Mouse (Mus musculus): ENCODE results near the gene Ntsr2. TPM values are rescaled to one million over a fixed set of nuclear protein-coding genes. Genes with fewer than 3 reads are reported as not detected.
A peak's percentile ranks its signal among the peaks of the same experiment; 100 is the strongest.

Ntsr2 gene
- total RNA-seq (2021) = 1 to 10 TPM; 8.6 to 9.6 TPM

DNA sequence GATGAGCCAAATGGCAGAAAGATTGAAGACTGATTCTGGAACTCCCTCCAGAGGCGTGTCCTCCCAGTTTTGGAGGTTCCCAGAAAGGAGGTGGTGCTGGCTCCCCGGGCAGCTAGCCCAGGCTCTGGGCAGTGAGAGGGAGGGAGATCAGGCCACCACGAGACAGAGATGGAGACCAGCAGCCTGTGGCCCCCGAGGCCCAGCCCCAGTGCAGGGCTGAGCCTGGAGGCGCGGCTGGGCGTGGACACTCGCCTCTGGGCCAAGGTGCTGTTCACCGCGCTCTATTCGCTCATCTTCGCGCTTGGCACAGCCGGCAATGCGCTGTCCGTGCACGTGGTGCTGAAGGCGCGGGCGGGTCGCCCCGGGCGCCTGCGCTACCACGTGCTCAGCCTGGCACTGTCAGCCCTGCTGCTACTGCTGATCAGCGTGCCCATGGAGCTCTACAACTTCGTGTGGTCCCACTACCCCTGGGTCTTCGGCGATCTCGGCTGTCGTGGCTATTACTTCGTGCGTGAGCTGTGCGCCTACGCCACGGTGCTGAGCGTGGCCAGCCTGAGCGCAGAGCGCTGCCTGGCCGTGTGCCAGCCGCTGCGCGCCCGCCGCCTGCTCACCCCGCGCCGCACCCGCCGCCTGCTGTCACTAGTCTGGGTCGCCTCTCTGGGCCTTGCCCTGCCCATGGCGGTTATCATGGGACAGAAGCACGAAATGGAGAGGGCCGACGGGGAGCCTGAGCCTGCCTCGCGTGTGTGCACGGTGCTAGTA lies at the start of gene Ntsr2:
Gene Ntsr2 (plus strand): TSS at position 51 of the 762 bp plus-strand sequence.
- intact Hi-C loops (cut with DNase I) = no loop called here
- peak; percentile 78 to 79 for DNase-seq

DNA sequence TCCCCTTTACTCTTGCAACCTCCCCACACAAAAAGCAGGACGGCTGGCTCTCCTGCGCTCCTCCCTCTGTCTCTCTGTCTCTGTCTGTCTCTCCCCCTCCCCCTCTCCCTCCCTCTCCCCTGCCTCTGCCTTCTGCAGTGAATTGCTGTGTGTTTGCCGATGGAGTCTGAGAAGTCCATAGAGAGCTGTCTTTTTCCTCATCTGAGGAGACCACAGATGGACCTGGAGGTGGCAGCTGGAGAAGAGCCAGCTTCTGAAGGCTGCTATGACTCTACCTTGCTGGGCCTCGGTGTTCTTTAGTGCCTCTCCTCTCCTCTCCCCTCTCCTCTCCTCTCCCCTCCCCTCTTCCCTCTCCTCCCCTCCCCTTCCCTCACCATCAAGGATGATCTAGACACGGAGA lies 47.6 kb upstream of the Ntsr2 start:
- intact Hi-C loops (cut with DNase I) = no loop called here
- DNase-seq = no peak

DNA sequence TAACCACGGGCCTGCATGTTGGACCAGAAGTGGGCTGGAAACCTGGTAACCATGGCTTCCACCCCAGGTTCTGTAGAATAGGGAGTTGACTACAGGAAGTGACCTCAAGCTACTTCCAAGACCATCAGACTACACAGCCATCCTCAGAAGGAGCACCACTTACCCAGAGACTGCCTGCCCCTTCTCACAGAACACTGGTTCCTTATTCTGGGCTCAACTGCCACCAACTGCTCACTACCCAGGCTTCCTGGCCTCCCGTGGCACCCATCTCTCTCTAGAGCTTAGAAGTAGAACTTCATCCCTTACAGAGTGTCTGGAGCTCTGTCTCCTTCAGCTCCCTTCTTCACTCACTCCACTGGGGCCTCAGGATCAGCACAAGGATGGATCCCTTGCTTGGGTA lies 42.2 kb upstream of the Ntsr2 start, which contains the start of gene Lpin1:
Gene Lpin1 (minus strand): TSS at position 31 of the 400 bp plus-strand sequence.
- intact Hi-C loops (cut with DNase I) = no loop called here
- DNase-seq = no peak

DNA sequence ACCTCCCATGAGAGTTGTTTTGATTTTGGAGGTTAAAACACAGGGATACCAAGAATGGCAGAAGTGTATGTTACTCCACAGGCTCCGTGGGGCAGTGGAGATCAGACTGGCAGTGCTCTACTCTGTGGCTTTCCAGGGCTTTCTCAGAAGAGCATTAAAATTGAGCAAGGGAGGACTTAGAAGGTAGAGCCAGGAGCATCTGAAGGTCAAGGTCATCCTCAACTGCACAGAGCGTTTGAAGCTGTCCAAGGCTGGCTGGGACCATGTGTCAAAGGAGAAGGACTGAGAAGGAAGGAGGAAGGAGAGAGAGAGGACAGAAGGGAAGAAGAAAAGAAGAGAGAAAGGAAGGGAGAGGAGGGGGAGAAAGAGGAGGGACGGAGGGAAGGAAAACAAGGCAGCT lies 38.6 kb upstream of the Ntsr2 start:
- intact Hi-C loops (cut with DNase I) = no loop called here

DNA sequence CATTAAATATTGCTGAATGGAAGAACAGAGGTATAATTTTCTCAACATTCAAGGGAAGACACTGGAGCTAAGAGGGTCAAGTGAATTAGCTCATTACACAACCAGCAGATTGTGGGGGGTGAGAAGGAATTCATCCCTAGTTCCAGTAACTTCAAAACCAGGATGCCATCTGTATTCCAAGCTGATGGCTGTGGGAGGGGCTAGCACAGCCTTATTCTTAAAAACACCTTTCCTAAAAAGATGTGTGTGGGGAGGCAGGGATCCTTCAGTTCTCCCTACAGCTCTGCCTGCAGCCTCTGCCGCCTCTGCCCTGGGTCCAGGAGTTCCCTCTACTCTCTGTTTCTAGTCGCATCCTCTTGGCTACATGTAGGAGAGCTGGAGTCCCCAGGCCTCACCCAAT lies 37.4 kb upstream of the Ntsr2 start:
- no peak for DNase-seq
- intact Hi-C loops (cut with DNase I) = loop anchor here (5.0 kb wide), 1 partner anchor 33 kb away; no protein-coding TSS in a partner anchor

More for the DNA sequence above, 38.6 kb upstream of the Ntsr2 start:
- no peak for DNase-seq

DNA sequence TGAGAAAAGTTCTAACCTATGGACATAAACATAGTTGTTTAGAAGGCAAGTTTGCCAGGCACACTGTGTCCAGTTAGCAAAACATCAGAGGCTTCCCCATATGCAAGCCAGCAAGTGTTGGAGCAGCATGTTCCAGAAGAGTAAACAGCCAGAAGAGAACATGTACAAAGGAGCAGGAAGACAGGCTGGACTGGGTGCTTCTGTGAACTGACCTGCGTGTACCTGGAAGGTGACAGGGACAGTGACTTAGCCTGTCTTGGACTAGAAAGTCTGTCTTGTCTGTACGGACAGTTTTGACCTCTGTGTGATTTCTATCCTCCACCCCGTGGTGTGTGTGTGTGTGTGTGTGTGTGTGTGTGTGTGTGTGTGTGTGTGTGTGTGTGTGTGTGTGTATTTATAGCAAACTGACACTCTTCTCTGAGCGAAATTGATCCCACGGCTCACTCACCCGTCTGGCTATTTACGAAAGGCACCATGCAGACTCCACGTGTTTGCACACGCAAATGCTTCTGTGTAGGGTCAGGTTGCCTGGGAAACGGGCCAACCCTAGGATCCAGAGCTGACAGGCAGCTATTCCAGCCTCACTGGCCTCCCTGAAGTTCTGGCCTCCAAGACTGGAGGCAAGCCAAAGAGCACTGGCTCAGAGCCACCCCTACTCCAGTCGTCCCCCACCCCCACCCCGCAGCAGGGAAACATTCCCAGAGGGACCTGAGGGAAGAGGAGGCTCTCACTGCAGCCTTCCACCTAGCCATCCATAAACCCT lies 34.5 kb upstream of the Ntsr2 start:
- intact Hi-C loops (cut with DNase I) = loop anchor here (5.0 kb wide), 1 partner anchor 36 kb away; no protein-coding TSS in a partner anchor
- DNase-seq = peak; percentile 85

DNA sequence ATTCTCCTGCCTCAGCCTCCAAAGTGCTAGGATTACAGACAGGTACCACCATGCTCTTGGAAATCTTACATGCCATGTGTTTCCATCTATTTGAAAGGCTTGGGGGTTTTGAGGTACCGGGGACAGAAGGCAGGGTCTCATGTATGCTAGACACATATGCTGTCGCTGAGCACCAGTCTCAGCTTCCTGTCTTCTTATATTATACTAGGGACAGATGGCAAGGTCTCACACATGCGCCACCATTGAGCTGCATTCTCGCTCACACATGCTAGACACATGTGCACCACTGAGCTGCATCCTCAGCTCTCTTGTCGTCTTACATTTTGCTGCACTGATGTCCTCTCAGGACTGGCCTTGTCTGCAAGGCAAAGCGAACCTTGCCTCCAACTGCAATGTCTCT lies 33.7 kb upstream of the Ntsr2 start:
- no peak for DNase-seq
- intact Hi-C loops (cut with DNase I) = loop anchor here (5.0 kb wide), 1 partner anchor 37 kb away; no protein-coding TSS in a partner anchor

DNA sequence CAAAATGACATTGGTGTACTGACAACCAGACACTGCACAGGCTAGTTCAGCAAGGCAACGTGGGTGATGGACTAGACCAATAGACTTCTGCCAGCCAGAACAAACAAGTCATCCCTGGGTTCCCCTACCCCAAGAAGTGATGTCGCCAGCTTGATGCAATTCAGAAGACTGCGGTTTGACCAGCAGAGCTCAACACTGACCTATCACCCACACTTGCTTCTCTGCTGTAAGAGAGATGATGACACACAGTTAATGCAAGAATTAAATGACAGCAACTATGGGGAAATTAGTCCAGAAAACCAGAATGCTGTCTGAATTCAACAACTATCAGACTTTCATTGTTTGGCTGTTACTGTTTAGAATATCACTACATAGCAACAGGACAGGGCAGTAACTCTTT lies 33.0 kb upstream of the Ntsr2 start:
- intact Hi-C loops (cut with DNase I) = no loop called here
- DNase-seq = no peak

DNA sequence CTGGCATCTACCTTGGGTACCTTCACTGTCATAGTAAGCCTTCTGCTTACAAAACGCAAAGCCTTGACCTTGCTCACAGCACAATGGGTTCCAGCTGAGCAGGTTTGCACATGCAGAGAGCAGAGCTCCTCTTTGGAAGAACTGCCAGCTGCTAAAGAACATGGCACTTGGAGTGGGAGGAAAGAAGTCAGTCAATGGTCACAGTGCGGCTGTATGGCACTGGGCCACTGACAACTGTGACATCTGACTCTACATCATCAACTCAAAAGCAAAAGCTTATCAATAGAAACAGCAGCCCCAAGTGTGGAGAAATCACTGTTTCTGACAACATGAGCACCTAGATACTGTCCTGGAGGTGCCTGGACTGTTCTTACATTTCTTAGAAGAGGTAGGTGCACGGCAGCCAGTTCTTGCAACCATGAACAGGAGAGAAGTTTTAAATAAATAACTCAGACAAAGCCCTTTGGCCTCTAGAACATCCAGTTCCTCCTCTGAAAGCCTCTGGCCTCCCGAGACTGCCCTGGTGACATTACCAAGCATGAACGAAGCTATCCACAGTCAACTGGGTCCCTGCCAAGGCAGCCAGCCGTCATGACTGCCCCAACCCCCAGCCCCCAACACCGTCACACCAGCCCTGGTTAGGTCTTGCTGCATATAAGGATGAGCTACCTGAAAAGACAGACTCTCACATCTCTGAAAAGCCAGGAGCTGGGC lies 22.9 kb upstream of the Ntsr2 start:
- intact Hi-C loops (cut with DNase I) = no loop called here

DNA sequence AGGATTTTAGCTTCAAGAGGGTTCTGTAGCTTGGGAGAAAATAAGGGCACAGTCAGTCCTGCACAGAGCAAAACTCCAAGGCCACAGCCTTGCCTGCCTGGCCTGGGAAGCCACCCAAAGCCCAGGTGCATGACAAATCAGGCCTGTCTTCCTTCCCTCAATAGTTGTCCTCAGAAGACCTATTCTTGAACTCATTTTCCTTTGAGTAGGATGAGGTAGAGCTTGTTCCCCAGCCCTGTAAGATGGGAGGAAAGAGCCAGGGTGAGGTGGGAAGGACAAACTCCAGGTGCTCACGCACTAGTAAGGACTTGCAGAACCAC lies 22.4 kb upstream of the Ntsr2 start:
- DNase-seq = no peak
- intact Hi-C loops (cut with DNase I) = no loop called here

More for the DNA sequence above, 22.9 kb upstream of the Ntsr2 start:
- peak; percentile 43 to 62 for DNase-seq

DNA sequence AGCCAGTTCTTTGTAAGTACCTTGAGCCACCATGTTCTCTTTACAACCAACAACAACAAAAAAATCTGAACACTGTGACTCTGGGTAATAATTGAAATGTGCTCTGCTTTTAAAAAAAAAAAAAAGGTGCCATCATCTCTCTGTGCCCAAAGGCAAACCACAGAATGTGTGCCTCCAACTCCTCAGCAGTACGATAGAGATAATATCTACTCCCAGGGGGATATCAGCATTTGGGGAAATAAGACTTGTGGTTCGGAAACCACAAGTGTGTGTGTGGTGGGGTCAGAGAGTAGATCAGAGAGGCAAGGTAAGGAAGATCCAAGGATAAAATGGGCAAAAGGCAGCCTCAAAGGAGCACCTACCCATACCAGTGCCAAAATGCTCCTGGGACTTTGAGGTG lies 21.8 kb upstream of the Ntsr2 start:
- intact Hi-C loops (cut with DNase I) = no loop called here
- no peak for DNase-seq

DNA sequence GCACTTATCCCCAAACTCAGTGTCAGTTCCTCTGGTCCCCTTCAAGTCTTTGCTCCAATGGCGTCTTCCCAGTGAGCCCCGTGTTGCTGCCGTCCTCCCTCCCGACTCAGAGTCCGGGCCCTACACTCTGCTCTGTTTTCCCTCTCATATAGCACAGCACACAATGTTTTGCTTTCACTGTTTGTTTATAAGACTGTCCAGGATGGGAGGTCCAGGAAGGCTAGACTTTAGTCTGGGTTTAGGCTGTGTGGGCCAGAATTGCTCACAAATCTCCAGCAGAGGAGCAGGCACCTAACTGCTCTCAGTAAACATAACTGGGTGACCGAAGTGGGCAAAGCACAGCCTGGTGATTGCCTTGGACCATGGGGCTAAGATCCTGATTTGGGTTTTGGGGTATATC lies 19.9 kb upstream of the Ntsr2 start:
- intact Hi-C loops (cut with DNase I) = no loop called here

DNA sequence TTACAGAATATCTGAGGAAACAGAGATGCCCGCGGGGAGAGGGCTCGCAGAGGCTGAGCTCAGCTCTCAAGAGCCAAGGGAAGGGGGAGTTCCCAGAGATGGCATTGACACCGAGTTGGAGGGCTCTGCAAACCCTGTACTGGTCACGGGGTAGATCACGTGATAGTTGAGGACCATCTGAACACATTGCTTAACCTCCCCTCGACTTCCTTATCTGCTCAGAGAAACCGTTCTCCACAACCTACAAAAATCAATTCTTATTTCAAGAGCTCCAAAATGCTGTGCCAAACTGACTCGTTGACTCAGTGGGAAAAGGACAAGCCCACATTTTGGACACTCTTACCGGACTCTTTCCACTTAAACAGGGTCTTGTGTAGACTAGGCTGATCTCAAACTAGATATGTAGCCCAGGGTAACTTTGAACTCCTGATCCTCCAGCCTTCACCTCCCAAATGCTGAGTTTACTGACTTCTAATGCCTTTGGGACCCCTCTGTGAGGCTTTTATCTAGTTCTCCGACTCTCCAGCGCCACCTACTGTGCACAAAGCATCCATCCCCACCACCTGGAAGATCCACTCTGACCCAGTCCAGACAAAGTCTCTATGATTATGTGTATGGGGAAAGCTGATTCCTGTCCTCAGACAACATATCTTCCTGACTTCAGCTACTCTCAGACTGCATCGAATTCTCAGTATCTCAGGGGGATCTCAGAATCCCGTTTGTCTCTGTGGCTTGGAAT lies 18.9 kb upstream of the Ntsr2 start:
- DNase-seq = peak; percentile 64 to 77
- intact Hi-C loops (cut with DNase I) = loop anchor here (1.0 kb wide), 1 partner anchor 66 kb away; no protein-coding TSS in a partner anchor

More for the DNA sequence above, 19.9 kb upstream of the Ntsr2 start:
- DNase-seq = no peak

DNA sequence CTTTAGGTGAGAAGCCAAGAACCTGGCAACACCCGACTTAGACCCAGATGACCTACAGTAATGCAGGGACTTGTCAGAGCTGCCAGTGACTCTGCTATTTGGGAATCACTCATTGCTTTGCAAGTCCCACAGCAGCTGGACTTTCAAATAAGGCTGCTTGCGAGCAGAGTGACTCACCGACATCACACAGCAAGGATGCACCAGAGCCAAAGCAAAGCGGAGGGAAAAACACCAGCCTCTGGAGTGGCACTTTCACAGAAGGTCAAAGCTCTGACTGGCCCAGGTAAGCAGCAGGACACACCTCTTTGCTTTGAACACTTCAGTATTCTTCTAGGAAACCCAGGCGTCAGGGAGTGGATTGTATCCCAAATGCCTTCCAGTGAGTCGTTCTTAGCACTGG lies 17.4 kb upstream of the Ntsr2 start:
- intact Hi-C loops (cut with DNase I) = no loop called here
- no peak for DNase-seq

DNA sequence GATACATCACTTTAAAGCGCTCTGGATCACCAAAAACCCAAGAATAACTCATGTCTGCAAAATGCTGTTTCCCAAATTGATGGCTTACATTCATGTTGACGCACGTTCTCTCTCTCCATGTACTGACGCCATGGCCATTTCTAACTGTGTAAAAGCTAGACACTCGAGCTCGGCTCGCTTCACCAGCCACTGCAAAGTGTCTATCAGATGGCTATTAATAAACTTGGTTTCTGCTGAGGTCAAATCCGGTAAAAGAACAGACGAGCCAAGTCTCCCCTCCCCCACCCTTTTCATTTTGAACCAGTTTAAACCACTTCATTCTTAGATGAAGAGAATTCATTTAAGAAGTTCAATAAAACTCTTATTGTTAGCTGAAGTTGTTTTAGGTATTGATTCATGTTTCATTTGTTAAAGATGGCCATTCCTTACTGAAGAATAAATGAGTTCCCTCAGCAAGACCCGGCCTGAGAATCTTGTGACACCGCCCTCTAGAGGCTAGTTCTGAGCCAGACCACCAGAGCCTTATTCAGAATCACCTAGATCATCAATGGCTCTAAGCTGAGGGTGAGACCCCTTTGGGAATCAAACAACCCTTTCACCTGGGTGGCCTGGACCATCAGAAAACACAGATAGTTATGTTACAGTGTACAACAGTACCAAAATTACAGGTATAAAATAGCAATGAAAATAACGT lies 14.0 kb upstream of the Ntsr2 start:
- intact Hi-C loops (cut with DNase I) = loop anchor here (1.0 kb wide), 1 partner anchor 71 kb away; no protein-coding TSS in a partner anchor
- DNase-seq = peak in 1 of 2 experiments; percentile 29

DNA sequence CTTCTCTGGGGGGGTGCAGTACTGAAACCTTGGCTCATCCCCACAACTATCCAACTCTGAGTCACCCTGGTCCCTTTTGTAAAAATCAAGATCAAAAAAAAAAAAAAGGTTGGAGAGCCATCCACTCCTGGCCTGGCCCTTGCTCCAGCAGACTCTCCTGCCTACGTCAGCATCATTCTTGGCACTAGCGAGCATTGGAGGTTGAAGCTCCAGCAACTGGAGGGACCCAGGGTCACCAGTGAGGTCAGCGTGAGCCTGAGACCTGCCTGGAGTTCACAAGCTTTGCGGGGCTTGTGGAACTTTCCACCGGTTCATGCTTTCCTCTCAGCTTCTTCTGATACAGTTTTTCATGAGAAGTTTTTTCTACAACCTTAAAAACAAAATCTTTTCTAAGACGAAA lies 13.1 kb upstream of the Ntsr2 start:
- intact Hi-C loops (cut with DNase I) = no loop called here
- no peak for DNase-seq

DNA sequence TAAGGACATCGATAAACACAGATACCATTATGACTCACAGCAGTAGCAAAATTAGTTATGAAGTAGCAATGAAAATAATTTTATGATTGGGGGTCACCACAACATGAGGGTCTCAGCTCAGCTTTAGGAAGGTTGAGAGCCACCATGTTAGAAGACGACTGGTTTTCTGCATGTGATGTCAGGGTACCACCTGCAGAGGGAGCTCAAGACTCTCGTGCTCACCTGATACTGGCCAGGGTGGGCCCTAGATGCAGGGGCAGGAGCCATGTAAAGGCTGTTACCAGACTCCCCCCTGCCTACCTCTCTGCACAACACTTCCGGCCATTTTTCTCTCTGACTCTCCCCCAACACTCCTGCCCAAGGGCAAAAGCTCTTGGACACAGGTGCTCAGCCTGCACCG lies 11.2 kb upstream of the Ntsr2 start:
- intact Hi-C loops (cut with DNase I) = no loop called here
- DNase-seq = no peak

DNA sequence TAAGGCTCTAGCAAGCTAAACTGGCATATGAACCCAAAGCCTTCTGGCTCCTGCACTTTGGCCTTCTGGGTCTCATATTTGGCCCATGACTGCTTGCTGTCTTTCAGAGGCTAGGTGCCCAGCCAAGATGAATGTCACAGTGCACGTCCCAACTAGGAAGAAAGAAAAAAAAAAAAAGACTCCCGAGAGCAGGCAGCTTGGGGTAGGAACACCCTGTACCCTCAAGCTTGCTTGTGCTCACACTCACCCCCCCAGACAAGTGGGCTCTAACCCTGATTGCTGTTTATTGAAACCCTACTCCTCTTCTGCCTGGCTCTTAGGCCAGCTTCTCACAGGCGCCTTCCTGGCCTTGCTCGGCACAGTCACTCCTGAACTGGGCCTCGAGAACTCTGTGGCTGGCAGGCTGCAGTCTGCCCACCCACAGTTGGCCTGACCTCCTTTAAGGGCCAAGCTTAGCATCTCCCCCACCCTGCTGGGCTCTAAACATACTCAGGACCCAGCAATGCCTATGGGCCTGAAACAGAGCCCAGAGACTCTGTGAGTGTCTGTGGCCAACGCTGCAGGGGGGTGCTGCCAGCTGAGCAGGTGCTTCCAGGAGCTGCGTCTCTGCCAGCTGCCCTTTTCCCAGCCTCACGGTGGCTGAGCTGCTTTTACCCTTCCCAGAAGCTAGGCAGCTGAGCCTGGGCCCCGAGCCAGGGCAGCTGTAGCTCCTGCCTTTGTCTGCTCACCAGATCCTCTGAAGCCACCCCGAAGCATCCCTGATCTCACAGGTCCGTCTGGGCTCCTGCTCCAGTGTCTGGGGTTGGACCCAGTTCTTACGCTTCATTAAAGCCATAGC lies 9.5 kb upstream of the Ntsr2 start:
- peak; percentile 57 to 70 for DNase-seq
- intact Hi-C loops (cut with DNase I) = no loop called here

DNA sequence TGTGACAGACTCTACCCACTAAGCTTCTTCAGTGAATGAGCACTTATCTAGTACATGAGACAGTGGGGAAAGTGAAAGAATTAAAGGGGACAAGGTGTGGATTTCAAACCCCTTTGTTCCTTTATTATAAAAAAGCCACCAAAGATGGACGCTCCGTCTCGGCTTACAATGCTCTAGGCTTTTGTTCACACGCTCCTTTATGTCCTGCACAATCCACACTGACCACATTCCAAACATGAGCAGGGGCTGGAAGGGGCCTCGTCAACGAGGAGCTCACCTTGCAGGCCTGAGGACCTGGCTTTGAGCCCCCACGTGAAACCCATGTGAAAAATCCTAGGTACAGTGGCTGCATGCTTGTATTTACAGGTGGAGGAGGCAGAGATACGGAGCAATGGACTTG lies 8.5 kb upstream of the Ntsr2 start:
- DNase-seq = no peak
- intact Hi-C loops (cut with DNase I) = no loop called here
